Mouse (Mus musculus): Measurements from ENCODE around the gene Gabbr2. TPM values are rescaled to one million over a fixed set of nuclear protein-coding genes. Genes with fewer than 3 reads are reported as not detected.

Gabbr2 gene
- polyA plus RNA-seq, 1 experiment from 2014 or later = 13.9 TPM

DNA sequence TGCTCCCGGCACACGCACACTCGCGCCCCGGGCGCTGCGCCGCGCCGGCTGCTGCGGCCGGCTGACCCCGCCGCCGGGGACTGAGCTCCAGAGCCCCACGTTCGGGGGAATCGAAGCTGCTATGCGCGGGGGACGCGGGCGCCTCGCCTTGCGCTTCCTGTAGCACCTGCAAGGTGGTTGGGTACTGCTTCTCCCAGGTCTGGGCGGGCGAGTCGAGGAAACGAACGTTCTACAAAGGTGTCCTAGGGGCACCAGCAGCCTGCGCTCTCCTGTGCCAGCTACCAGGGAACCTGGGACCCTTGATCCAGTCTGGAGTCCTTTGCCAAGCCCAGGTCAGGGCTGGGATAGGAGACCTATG, 265 bp upstream of the Gabbr2 start:
- Histone ChIP-seq H3K4me2 (ENCODE audit: low read length) (peak overlapping the region; percentile 89), H3K27me3 (ENCODE audit: control insufficient read depth, insufficient read depth, low read depth, low read length) (peaks cover 5% of the 10 kb centered on the region; the same call in 1 of the 2 replicates), H3K9me3 (replicated peaks; ENCODE audit: control insufficient read depth, low read length, poor library complexity, severe bottlenecking) (no peaks in the 10 kb centered on the region), H3K36me3 (ENCODE audit: control insufficient read depth, insufficient read depth, low read length) (no peaks in the 10 kb centered on the region), H3K4me1 (ENCODE audit: control insufficient read depth, insufficient read depth, low read length) (peaks cover 15% of the 10 kb centered on the region), H3K4me3 (ENCODE audit: low read depth, low read length) (peak overlapping the region; percentile 84), H3K27ac (ENCODE audit: low read length) (peak overlapping the region; percentile 93), H3K9ac (ENCODE audit: low read depth, low read length) (peak overlapping the region; percentile 96)
- under 1% methylated on average over 31 of the region's 31 CpGs for WGBS
- peak; percentile 22 for ATAC-seq

DNA sequence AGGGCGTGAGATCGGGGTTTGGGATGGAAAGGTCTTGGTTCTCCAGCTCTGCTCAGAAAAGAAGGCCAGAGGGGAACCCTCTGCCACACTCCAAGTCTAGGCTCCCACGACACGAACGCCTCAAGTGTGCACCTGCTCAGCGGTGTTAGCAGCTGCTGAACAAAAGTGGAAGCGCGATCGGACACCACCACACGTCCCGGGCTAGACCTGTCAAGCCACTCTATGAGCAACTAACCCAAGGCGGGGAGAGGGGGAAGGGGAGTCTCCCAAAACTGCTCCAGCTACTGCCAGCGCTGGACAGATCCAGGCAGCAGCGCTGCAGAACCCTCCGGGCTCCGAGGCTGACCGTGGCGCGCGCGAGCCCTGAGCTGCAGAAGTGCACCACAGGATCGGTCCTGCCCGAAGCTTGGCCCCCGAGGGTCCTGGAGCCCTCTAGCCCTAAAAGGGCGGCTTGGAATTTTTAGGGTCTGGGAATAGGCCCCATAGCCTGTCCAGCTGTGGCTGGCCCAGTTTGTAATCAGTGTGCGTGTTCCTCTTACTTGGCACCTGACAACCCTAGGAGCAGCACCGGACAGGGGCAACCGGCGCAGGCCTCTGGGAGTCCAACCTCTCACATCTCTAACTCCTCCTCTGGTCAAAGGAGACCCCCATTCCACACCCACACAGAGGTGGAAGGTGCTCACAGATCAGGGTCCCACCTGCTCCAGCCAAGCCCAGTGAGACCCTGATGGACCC, 1.2 kb downstream of the Gabbr2 start:
- WGBS = 3% methylated on average over 29 of the region's 29 CpGs
- H3K27ac ChIP-seq (ENCODE audit: low read length) = peak overlapping the region; percentile 93
- H3K36me3 ChIP-seq (ENCODE audit: control insufficient read depth, insufficient read depth, low read length) = no peaks in the 10 kb centered on the region
- ATAC-seq = peak; percentile 27
- peak overlapping the region; percentile 84 for H3K4me3 ChIP-seq (ENCODE audit: low read depth, low read length)
- H3K4me1 ChIP-seq (ENCODE audit: control insufficient read depth, insufficient read depth, low read length) = peaks cover 15% of the 10 kb centered on the region
- H3K9me3 ChIP-seq (replicated peaks; ENCODE audit: control insufficient read depth, low read length, poor library complexity, severe bottlenecking) = no peaks in the 10 kb centered on the region
- H3K4me2 ChIP-seq (ENCODE audit: low read length) = peak overlapping the region; percentile 89
- H3K9ac ChIP-seq (ENCODE audit: low read depth, low read length) = peak overlapping the region; percentile 96
- peaks cover 5% of the 10 kb centered on the region; the same call in 1 of the 2 replicates for H3K27me3 ChIP-seq (ENCODE audit: control insufficient read depth, insufficient read depth, low read depth, low read length)

DNA sequence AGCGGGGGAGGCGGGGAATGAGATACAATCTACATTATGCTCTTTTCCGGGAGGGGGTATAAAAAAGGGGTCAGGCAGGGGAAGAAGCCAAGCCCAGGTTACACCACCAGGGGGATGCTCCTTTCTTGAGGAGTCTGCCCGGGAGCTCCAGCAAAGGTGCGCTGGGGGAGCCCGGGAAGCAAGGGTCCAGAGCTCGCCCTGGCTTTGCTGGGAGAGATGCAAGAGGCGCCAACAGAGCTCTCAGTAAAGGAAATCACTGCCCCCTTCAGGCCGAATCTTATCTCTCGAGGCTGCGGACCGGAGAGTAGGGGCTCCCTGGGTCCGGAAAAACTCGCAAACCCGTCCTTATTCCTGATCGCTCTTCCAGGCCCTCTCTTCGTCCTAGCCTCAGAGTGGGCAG, 1.8 kb downstream of the Gabbr2 start:
- Histone ChIP-seq H3K36me3 (ENCODE audit: control insufficient read depth, insufficient read depth, low read length) (no peaks in the 10 kb centered on the region), H3K9me3 (replicated peaks; ENCODE audit: control insufficient read depth, low read length, poor library complexity, severe bottlenecking) (no peaks in the 10 kb centered on the region), H3K27me3 (ENCODE audit: control insufficient read depth, insufficient read depth, low read depth, low read length) (peaks cover 5% of the 10 kb centered on the region; the same call in 1 of the 2 replicates), H3K9ac (ENCODE audit: low read depth, low read length) (peak overlapping the region; percentile 96), H3K4me2 (ENCODE audit: low read length) (peak overlapping the region; percentile 89), H3K4me3 (ENCODE audit: low read depth, low read length) (peak overlapping the region; percentile 84), H3K27ac (ENCODE audit: low read length) (peak overlapping the region; percentile 93), H3K4me1 (ENCODE audit: control insufficient read depth, insufficient read depth, low read length) (peaks cover 15% of the 10 kb centered on the region)
- ATAC-seq = peak; percentile 65; the same call in 1 of the 2 replicates
- 2% methylated on average over 17 of the region's 17 CpGs for whole genome bisulfite sequencing

DNA sequence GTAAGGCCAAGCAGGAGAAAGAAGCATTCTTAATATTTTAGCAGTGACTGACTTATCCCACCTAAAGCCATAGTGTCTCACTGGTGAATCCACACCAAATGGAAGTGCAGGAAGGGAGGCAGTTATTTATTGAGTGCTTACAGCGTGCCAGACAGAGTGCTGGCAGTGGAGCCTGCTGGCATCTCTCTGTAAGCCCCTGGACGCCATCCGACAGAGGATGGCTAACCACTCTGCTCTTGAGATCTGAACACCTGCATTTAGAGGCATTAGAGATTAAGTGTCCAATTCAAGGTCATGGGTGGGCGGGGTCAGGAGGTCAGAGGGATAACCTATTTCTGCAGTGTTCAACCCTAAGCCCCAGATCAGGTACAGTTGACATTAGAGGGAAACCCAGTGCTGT, 2.8 kb downstream of the Gabbr2 start:
- Histone ChIP-seq H3K36me3 (ENCODE audit: control insufficient read depth, insufficient read depth, low read length) (no peaks in the 10 kb centered on the region), H3K4me2 (ENCODE audit: low read length) (peak overlapping the region; percentile 89), H3K9ac (ENCODE audit: low read depth, low read length) (0 out of 2 replicates have a peak overlapping the region, but pooled peaks have one; percentile 6), H3K4me1 (ENCODE audit: control insufficient read depth, insufficient read depth, low read length) (peaks cover 15% of the 10 kb centered on the region), H3K9me3 (replicated peaks; ENCODE audit: control insufficient read depth, low read length, poor library complexity, severe bottlenecking) (no peaks in the 10 kb centered on the region), H3K27me3 (ENCODE audit: control insufficient read depth, insufficient read depth, low read depth, low read length) (peaks cover 3% of the 10 kb centered on the region; the same call in 1 of the 2 replicates), H3K27ac (ENCODE audit: low read length) (no peak overlapping the region), H3K4me3 (ENCODE audit: low read depth, low read length) (peak overlapping the region; percentile 84; the same call in 1 of the 2 replicates)
- no peak for ATAC-seq
- 80% methylated on average over 4 of the region's 4 CpGs for WGBS

DNA sequence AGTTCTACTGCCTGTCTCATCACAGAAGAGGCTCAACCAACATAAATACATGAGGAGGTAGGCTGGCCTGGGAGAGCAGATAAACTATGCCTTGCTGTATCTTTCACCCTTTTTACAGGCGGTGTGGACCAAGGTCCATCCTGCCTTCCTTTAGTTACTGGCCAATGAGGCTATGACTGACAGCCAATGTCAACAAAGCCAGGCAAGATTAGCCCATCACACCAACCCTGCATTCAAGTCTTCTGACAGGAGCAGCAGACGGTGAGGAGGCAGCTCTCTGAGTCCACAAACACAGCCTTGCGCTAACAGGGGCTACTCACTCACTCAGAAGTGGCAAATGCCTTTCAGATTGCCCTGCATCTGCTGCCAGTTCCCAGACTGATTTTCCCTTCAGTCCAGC, 3.4 kb downstream of the Gabbr2 start:
- WGBS = 53% methylated on average over 3 of the region's 3 CpGs
- H3K27ac ChIP-seq (ENCODE audit: low read length) = no peak overlapping the region
- peaks cover 3% of the 10 kb centered on the region; the same call in 1 of the 2 replicates for H3K27me3 ChIP-seq (ENCODE audit: control insufficient read depth, insufficient read depth, low read depth, low read length)
- peaks cover 15% of the 10 kb centered on the region for H3K4me1 ChIP-seq (ENCODE audit: control insufficient read depth, insufficient read depth, low read length)
- ATAC-seq = no peak
- no peaks in the 10 kb centered on the region for H3K36me3 ChIP-seq (ENCODE audit: control insufficient read depth, insufficient read depth, low read length)
- H3K4me3 ChIP-seq (ENCODE audit: low read depth, low read length) = no peak overlapping the region
- H3K9me3 ChIP-seq (replicated peaks; ENCODE audit: control insufficient read depth, low read length, poor library complexity, severe bottlenecking) = no peaks in the 10 kb centered on the region
- H3K9ac ChIP-seq (ENCODE audit: low read depth, low read length) = 0 out of 2 replicates have a peak overlapping the region, but pooled peaks have one; percentile 12
- peak overlapping the region; percentile 8; the same call in 1 of the 2 replicates for H3K4me2 ChIP-seq (ENCODE audit: low read length)

DNA sequence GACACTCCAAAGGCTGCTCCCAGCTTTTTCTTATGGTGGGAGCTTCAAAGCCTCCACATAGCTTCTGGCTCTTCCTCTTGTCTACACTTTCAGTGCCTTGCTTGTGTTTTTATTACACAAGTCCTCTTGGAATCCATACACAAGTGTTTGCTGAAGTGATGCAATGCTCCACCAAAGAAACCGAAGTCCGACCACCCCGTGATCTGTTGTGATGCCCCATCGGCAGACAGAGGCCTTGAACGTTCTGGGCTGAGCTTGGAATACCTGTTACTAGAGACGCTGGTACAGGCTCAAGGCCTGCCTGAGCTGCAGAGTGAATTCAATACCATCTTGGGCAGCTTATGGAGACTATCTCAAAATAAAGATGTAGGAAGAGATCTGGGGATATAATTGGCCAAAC, 3.9 kb downstream of the Gabbr2 start:
- no peak for ATAC-seq
- Histone ChIP-seq H3K27me3 (ENCODE audit: control insufficient read depth, insufficient read depth, low read depth, low read length) (no peaks in the 10 kb centered on the region), H3K4me3 (ENCODE audit: low read depth, low read length) (no peak overlapping the region), H3K9me3 (replicated peaks; ENCODE audit: control insufficient read depth, low read length, poor library complexity, severe bottlenecking) (no peaks in the 10 kb centered on the region), H3K9ac (ENCODE audit: low read depth, low read length) (no peak overlapping the region), H3K27ac (ENCODE audit: low read length) (no peak overlapping the region), H3K4me1 (ENCODE audit: control insufficient read depth, insufficient read depth, low read length) (peaks cover 15% of the 10 kb centered on the region), H3K36me3 (ENCODE audit: control insufficient read depth, insufficient read depth, low read length) (no peaks in the 10 kb centered on the region), H3K4me2 (ENCODE audit: low read length) (no peak overlapping the region)
- 91% methylated on average over 6 of the region's 6 CpGs for WGBS

DNA sequence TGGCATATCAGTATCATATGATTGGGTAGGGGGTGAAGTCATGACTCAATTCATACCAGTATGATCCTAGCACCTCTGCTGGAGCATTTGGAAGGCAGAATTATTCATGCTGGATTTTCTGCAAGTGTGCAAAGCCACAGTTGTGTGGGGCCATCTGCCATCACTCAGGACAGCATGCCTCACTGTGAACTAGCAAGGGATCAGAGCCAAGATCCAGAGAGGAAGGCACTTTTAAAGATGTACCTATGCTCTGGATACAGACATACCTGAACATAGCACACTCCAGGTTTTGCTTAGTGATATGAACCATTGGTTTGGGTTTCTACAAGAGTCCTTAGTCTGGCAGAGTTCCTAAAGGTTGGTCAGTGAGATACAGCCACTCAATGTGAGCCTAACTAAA, 5.6 kb downstream of the Gabbr2 start:
- Histone ChIP-seq H3K9ac (ENCODE audit: low read depth, low read length) (no peak overlapping the region), H3K4me1 (ENCODE audit: control insufficient read depth, insufficient read depth, low read length) (peaks cover 9% of the 10 kb centered on the region), H3K4me3 (ENCODE audit: low read depth, low read length) (no peak overlapping the region), H3K9me3 (replicated peaks; ENCODE audit: control insufficient read depth, low read length, poor library complexity, severe bottlenecking) (no peaks in the 10 kb centered on the region), H3K27ac (ENCODE audit: low read length) (no peak overlapping the region), H3K36me3 (ENCODE audit: control insufficient read depth, insufficient read depth, low read length) (no peaks in the 10 kb centered on the region), H3K27me3 (ENCODE audit: control insufficient read depth, insufficient read depth, low read depth, low read length) (no peaks in the 10 kb centered on the region), H3K4me2 (ENCODE audit: low read length) (no peak overlapping the region)
- no peak for ATAC-seq

DNA sequence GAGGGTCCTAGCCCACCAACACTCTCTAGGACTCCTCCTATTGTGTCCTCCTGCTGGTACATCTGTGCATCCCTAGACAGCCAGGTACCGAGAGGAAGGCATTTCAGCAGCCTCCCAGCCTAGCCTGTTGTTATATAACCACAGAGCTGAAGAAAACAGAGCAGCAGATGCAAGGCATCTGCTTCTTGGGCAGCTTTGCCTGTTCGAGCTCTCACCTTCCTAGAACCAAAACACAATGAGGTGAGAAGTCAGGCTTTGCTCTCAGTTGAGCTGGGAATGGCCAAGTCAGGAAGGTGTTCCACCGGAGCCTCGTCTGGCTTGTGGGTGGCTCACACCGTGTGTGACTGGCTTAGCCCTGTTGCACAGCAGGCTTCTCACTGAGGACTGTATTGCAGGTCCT, 8.8 kb downstream of the Gabbr2 start:
- H3K27ac ChIP-seq (ENCODE audit: low read length) = no peak overlapping the region
- no peak overlapping the region for H3K4me2 ChIP-seq (ENCODE audit: low read length)
- 78% methylated on average over 5 of the region's 5 CpGs for WGBS
- no peaks in the 10 kb centered on the region for H3K9me3 ChIP-seq (replicated peaks; ENCODE audit: control insufficient read depth, low read length, poor library complexity, severe bottlenecking)
- H3K27me3 ChIP-seq (ENCODE audit: control insufficient read depth, insufficient read depth, low read depth, low read length) = no peaks in the 10 kb centered on the region
- H3K36me3 ChIP-seq (ENCODE audit: control insufficient read depth, insufficient read depth, low read length) = no peaks in the 10 kb centered on the region
- no peaks in the 10 kb centered on the region for H3K4me1 ChIP-seq (ENCODE audit: control insufficient read depth, insufficient read depth, low read length)
- H3K4me3 ChIP-seq (ENCODE audit: low read depth, low read length) = no peak overlapping the region
- no peak for ATAC-seq
- no peak overlapping the region for H3K9ac ChIP-seq (ENCODE audit: low read depth, low read length)

DNA sequence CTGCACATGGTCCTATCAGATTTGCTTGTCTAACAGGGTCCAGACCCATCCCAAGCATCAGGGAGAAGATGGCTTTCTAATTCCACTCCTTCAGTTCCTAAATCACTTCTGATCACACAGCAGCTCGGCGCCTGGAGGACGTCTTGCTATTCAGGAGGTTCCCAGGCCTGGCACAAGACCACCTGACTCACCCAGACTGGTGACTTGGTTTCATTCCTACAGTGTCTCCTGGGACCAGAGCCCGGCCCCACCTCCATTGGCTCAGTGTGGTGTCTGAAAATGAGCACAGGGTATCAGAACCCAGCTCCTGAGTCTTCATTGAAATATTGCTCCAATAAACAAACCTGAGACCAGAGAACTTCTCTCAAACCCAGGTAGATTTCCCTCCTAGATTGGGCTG, 9.6 kb downstream of the Gabbr2 start:
- Histone ChIP-seq H3K4me1 (ENCODE audit: control insufficient read depth, insufficient read depth, low read length) (no peaks in the 10 kb centered on the region), H3K36me3 (ENCODE audit: control insufficient read depth, insufficient read depth, low read length) (no peaks in the 10 kb centered on the region), H3K9me3 (replicated peaks; ENCODE audit: control insufficient read depth, low read length, poor library complexity, severe bottlenecking) (no peaks in the 10 kb centered on the region), H3K27ac (ENCODE audit: low read length) (no peak overlapping the region), H3K9ac (ENCODE audit: low read depth, low read length) (no peak overlapping the region), H3K4me2 (ENCODE audit: low read length) (no peak overlapping the region), H3K27me3 (ENCODE audit: control insufficient read depth, insufficient read depth, low read depth, low read length) (no peaks in the 10 kb centered on the region), H3K4me3 (ENCODE audit: low read depth, low read length) (no peak overlapping the region)
- no peak for ATAC-seq
- 91% methylated on average over 4 of the region's 4 CpGs for WGBS

Measured in midbrain, embryonic 16.5 days (tissue).